Mouse (Mus musculus): ENCODE data around the gene Mcm3ap. TPM values are rescaled to one million over a fixed set of nuclear protein-coding genes. Genes with fewer than 3 reads are reported as not detected.

Gene Mcm3ap
- 59.7 and 61.8 TPM in 2 replicates for polyA plus RNA-seq (2012; rRNA removed)

- peak; percentile 97 for DNase-seq (ENCODE audit: low read depth)
- TF ChIP-seq CTCF (IDR thresholded peaks at IDR 0.05; ENCODE audit: borderline replicate concordance, extremely low read depth, insufficient read depth, insufficient read length) (peak; percentile 30; the same call in 1 of the 2 replicates), POLR2A (IDR thresholded peaks at IDR 0.05; ENCODE audit: borderline replicate concordance, extremely low read depth, insufficient read depth, insufficient read length, poor library complexity, severe bottlenecking) (peak; percentile 75; the same call in 1 of the 2 replicates)
Observed at GRCm38 (mm10) chr10:76468203-76469162, at the start of gene Mcm3ap, which contains the start of gene Ybey. Mcm3ap (plus strand) TSS chr10:76468927. Ybey (minus strand) TSS chr10:76469114.

DNA sequence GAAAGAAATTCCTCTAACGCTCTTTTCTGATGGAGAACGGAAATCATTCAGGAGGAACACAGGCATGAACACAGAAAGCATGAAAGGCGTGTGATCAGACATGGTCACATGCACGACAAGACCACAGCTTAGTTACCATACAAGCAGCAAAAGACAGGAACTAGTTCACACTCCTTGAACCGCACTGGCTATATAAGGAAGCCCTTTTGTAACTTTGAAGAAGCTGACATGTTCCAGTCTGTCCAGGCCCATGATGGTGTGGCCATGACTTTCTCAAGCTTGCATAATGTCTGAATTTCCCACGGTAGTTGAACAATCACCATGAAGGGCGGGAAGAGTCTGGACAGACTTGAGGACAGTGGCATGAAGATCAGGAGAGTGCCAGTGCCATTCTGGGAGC, 43.1 kb upstream of the Mcm3ap start:
- no peak for TF ChIP-seq CTCF (IDR thresholded peaks at IDR 0.05; ENCODE audit: borderline replicate concordance, extremely low read depth, insufficient read depth, insufficient read length)
- no peak for TF ChIP-seq POLR2A (IDR thresholded peaks at IDR 0.05; ENCODE audit: borderline replicate concordance, extremely low read depth, insufficient read depth, insufficient read length, poor library complexity, severe bottlenecking)
- no peak for DNase-seq (ENCODE audit: low read depth)

GRCm38 (mm10) chr10:76433925-76434324, 34.8 kb upstream of the Mcm3ap start:
- TF ChIP-seq CTCF (IDR thresholded peaks at IDR 0.05; ENCODE audit: borderline replicate concordance, extremely low read depth, insufficient read depth, insufficient read length): no peak
- no peak for DNase-seq (ENCODE audit: low read depth)

- no peak for DNase-seq (ENCODE audit: low read depth)
- TF ChIP-seq CTCF (IDR thresholded peaks at IDR 0.05; ENCODE audit: borderline replicate concordance, extremely low read depth, insufficient read depth, insufficient read length) (no peak), POLR2A (IDR thresholded peaks at IDR 0.05; ENCODE audit: borderline replicate concordance, extremely low read depth, insufficient read depth, insufficient read length, poor library complexity, severe bottlenecking) (no peak)
Observed at GRCm38 (mm10) chr10:76439107-76439890, 29.4 kb upstream of the Mcm3ap start.

GRCm38 (mm10) chr10:76440281-76440680, 28.4 kb upstream of the Mcm3ap start, which contains the start of gene AC141477.1:
AC141477.1 (minus strand) TSS chr10:76440444.
- TF ChIP-seq CTCF (IDR thresholded peaks at IDR 0.05; ENCODE audit: borderline replicate concordance, extremely low read depth, insufficient read depth, insufficient read length): no peak
- TF ChIP-seq POLR2A (IDR thresholded peaks at IDR 0.05; ENCODE audit: borderline replicate concordance, extremely low read depth, insufficient read depth, insufficient read length, poor library complexity, severe bottlenecking): no peak

GRCm38 (mm10) chr10:76442178-76443088, 26.3 kb upstream of the Mcm3ap start, which contains the start of gene Pcnt:
Pcnt (minus strand) TSS chr10:76442786.
- DNase-seq (ENCODE audit: low read depth): peak; percentile 99
- TF ChIP-seq CTCF (IDR thresholded peaks at IDR 0.05; ENCODE audit: borderline replicate concordance, extremely low read depth, insufficient read depth, insufficient read length) (peak; percentile 76), POLR2A (IDR thresholded peaks at IDR 0.05; ENCODE audit: borderline replicate concordance, extremely low read depth, insufficient read depth, insufficient read length, poor library complexity, severe bottlenecking) (peak; percentile 38; the same call in 1 of the 2 replicates)

More at GRCm38 (mm10) chr10:76440281-76440680, 28.4 kb upstream of the Mcm3ap start, which contains the start of gene AC141477.1:
- no peak for DNase-seq (ENCODE audit: low read depth)

- no peak for DNase-seq (ENCODE audit: low read depth)
- no peak for TF ChIP-seq CTCF (IDR thresholded peaks at IDR 0.05; ENCODE audit: borderline replicate concordance, extremely low read depth, insufficient read depth, insufficient read length)
Observed at GRCm38 (mm10) chr10:76445996-76446681, 22.6 kb upstream of the Mcm3ap start.

- no peak for TF ChIP-seq CTCF (IDR thresholded peaks at IDR 0.05; ENCODE audit: borderline replicate concordance, extremely low read depth, insufficient read depth, insufficient read length)
- no peak for TF ChIP-seq POLR2A (IDR thresholded peaks at IDR 0.05; ENCODE audit: borderline replicate concordance, extremely low read depth, insufficient read depth, insufficient read length, poor library complexity, severe bottlenecking)
- DNase-seq (ENCODE audit: low read depth): no peak
Observed at GRCm38 (mm10) chr10:76447406-76448229, 21.1 kb upstream of the Mcm3ap start.

- DNase-seq (ENCODE audit: low read depth): no peak
Observed at GRCm38 (mm10) chr10:76448851-76449250, 19.9 kb upstream of the Mcm3ap start, which contains the start of gene 2610028H24Rik. 2610028H24Rik (plus strand) TSS chr10:76449081.

More at GRCm38 (mm10) chr10:76448851-76449250, 19.9 kb upstream of the Mcm3ap start, which contains the start of gene 2610028H24Rik:
- TF ChIP-seq CTCF (IDR thresholded peaks at IDR 0.05; ENCODE audit: borderline replicate concordance, extremely low read depth, insufficient read depth, insufficient read length): no peak
- no peak for TF ChIP-seq POLR2A (IDR thresholded peaks at IDR 0.05; ENCODE audit: borderline replicate concordance, extremely low read depth, insufficient read depth, insufficient read length, poor library complexity, severe bottlenecking)
